ENCODE assay signal across 19 mouse cellular contexts in genomic region chr5:110220331-110220730, GRCm38 (mm10).
"Had no signal": no experiment of that assay in that cellular context is flagged by ENCODE, and none has a peak within 500 bp of the region (broad histone marks: within the 10 kb centered on the region; RNA-seq: fewer than 3 reads in every experiment).

No protein-coding gene starts in this region.

- ATAC-seq: midbrain, embryonic 15.5 days had no signal

- H3K27ac ChIP-seq: limb, embryonic 10.5 days; limb, embryonic 13.5 days; liver, embryonic 13.5 days; midbrain, embryonic 12.5 days; midbrain, embryonic 15.5 days; neural tube, embryonic 12.5 days; neural tube, embryonic 15.5 days; stomach, postnatal 0 days had no signal

- H3K4me3 ChIP-seq: limb, embryonic 10.5 days; limb, embryonic 13.5 days; liver, embryonic 13.5 days; midbrain, embryonic 12.5 days; midbrain, embryonic 15.5 days; neural tube, embryonic 12.5 days; neural tube, embryonic 15.5 days had no signal

- H3K4me1 ChIP-seq: limb, embryonic 10.5 days; limb, embryonic 13.5 days; liver, embryonic 13.5 days; midbrain, embryonic 12.5 days; midbrain, embryonic 15.5 days; neural tube, embryonic 12.5 days; neural tube, embryonic 15.5 days had no signal

- H3K27me3 ChIP-seq: limb, embryonic 13.5 days; liver, embryonic 13.5 days; midbrain, embryonic 12.5 days; midbrain, embryonic 15.5 days; neural tube, embryonic 12.5 days; neural tube, embryonic 15.5 days had no signal

- H3K4me2 ChIP-seq: limb, embryonic 13.5 days; liver, embryonic 13.5 days; midbrain, embryonic 12.5 days; midbrain, embryonic 15.5 days; neural tube, embryonic 12.5 days; neural tube, embryonic 15.5 days had no signal

- DNase-seq: kidney, adult 18-20 months; kidney, adult 9 months; kidney, postnatal 14 days; kidney, postnatal 4 days; liver; liver, embryonic 13.5 days; lung, adult 2 months; lung, postnatal 14 days; lung, postnatal 4 days; thymus, adult 2 months; thymus, postnatal 14 days; thymus, postnatal 4 days had no signal

- H3K9ac ChIP-seq: limb, embryonic 13.5 days; liver, embryonic 13.5 days; midbrain, embryonic 12.5 days; midbrain, embryonic 15.5 days; neural tube, embryonic 12.5 days; neural tube, embryonic 15.5 days had no signal

- H3K9me3 ChIP-seq: limb, embryonic 10.5 days; limb, embryonic 13.5 days; liver, embryonic 13.5 days; midbrain, embryonic 12.5 days; midbrain, embryonic 15.5 days; neural tube, embryonic 12.5 days; neural tube, embryonic 15.5 days had no signal
